Comparison of ENCODE assay signal across 11 mouse cellular contexts in the genomic region with DNA sequence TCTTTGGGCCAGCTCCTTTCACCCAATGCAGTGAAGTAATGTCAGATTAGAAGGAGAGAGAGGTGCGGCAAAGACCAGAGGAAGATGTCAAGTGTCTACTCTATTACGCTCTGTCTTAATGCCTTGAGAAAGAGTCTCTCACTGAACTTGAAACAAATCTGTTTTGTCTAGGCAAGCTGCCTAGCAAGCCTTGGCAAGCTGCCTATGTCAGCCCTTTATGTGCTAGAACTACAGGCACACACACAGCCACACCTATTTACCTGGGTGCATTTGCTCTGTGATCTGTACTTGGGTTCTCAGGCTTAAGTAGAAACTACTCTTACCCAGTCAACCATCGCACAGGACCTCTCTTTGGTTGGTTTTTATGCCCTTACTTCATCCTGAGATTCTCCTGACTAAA. TPM values are rescaled to one million over a fixed set of nuclear protein-coding genes. Genes with fewer than 3 reads are reported as not detected.
DNase-seq lines count a peak whose midpoint lies in the region; ATAC-seq and TF ChIP-seq lines count a peak whose summit lies in the region.
"Had no signal": no experiment of that assay in that cellular context is flagged by ENCODE, and none has a peak within 500 bp of the region (broad histone marks: within the 10 kb centered on the region; RNA-seq: fewer than 3 reads in every experiment).

No protein-coding gene starts in this region.

- no peaks in the 10 kb centered on the region for H3K27me3 ChIP-seq in forebrain, postnatal 0 days (ENCODE audit: insufficient read depth, low read length)
- no peaks in the 10 kb centered on the region for H3K27me3 ChIP-seq in forebrain, embryonic 11.5 days (ENCODE audit: control insufficient read depth, insufficient read depth, low read length)
- H3K27me3 ChIP-seq in stomach, postnatal 0 days (ENCODE audit: control insufficient read depth, insufficient read depth, low read length) = no peaks in the 10 kb centered on the region
- H3K27me3 ChIP-seq: heart, embryonic 15.5 days; lung, embryonic 15.5 days had no signal

- H3K4me1 ChIP-seq in forebrain, postnatal 0 days (ENCODE audit: insufficient read depth) = peaks cover 4% of the 10 kb centered on the region; the same call in 1 of the 2 replicates
- H3K4me1 ChIP-seq in forebrain, embryonic 11.5 days (replicated peaks; ENCODE audit: control insufficient read depth, insufficient read depth, low read length) = no peaks in the 10 kb centered on the region
- no peaks in the 10 kb centered on the region for H3K4me1 ChIP-seq in stomach, postnatal 0 days (replicated peaks; ENCODE audit: control insufficient read depth, insufficient read depth)
- H3K4me1 ChIP-seq: heart, embryonic 15.5 days had no signal

- no peak for TF ChIP-seq EP300 in stomach, postnatal 0 days (optimal IDR thresholded peaks at IDR 0.05)

- no peaks in the 10 kb centered on the region for H3K9me3 ChIP-seq in forebrain, postnatal 0 days (ENCODE audit: low read length)
- H3K9me3 ChIP-seq in forebrain, embryonic 11.5 days (ENCODE audit: control insufficient read depth, low read length) = no peaks in the 10 kb centered on the region
- no peaks in the 10 kb centered on the region for H3K9me3 ChIP-seq in stomach, postnatal 0 days (ENCODE audit: control insufficient read depth, low read length)
- H3K9me3 ChIP-seq: heart, embryonic 15.5 days; lung, embryonic 15.5 days had no signal

- H3K9ac ChIP-seq in forebrain, postnatal 0 days = no peak overlapping the region
- H3K9ac ChIP-seq in forebrain, embryonic 11.5 days (ENCODE audit: low read length) = no peak overlapping the region
- no peak overlapping the region for H3K9ac ChIP-seq in stomach, postnatal 0 days (ENCODE audit: low read length)
- H3K9ac ChIP-seq: heart, embryonic 15.5 days; lung, embryonic 15.5 days had no signal

- H3K4me2 ChIP-seq in forebrain, postnatal 0 days (ENCODE audit: low read depth) = no peak overlapping the region
- no peak overlapping the region for H3K4me2 ChIP-seq in forebrain, embryonic 11.5 days (ENCODE audit: low read depth, low read length, severe bottlenecking)
- no peak overlapping the region for H3K4me2 ChIP-seq in stomach, postnatal 0 days (replicated peaks; ENCODE audit: low read depth)
- H3K4me2 ChIP-seq: heart, embryonic 15.5 days; lung, embryonic 15.5 days had no signal

- peak; percentile 47 for DNase-seq in forebrain, postnatal 0 days
- DNase-seq in forebrain, embryonic 11.5 days (ENCODE audit: low spot score) = no peak
- peak; percentile 72 for DNase-seq in urinary bladder, postnatal 14 days (ENCODE audit: low spot score)
- DNase-seq in urinary bladder, adult 2 months (ENCODE audit: low spot score) = no peak
- peak; percentile 6 to 42 for DNase-seq in kidney, postnatal 36 days
- DNase-seq in stomach, postnatal 0 days (ENCODE audit: low spot score) = peak; percentile 79
- DNase-seq in testis, postnatal 14 days (ENCODE audit: low spot score) = no peak
- DNase-seq in right cerebral cortex, adult 18-20 months = no peak
- DNase-seq: right cerebral cortex, postnatal 4 days had no signal

- ATAC-seq in forebrain, postnatal 0 days = no peak
- ATAC-seq in forebrain, embryonic 11.5 days (replicated peaks; ENCODE audit: low FRiP score) = no peak
- peak; percentile 79 for ATAC-seq in stomach, postnatal 0 days (ENCODE audit: low FRiP score, low TSS enrichment)

- H3K36me3 ChIP-seq in forebrain, postnatal 0 days (ENCODE audit: insufficient read depth) = no peaks in the 10 kb centered on the region
- no peaks in the 10 kb centered on the region for H3K36me3 ChIP-seq in forebrain, embryonic 11.5 days (ENCODE audit: control insufficient read depth, insufficient read depth, low read length)
- H3K36me3 ChIP-seq in stomach, postnatal 0 days (ENCODE audit: control insufficient read depth, insufficient read depth, low read length) = no peaks in the 10 kb centered on the region
- H3K36me3 ChIP-seq: heart, embryonic 15.5 days; lung, embryonic 15.5 days had no signal

- TF ChIP-seq CTCF in forebrain, postnatal 0 days (IDR thresholded peaks at IDR 0.05; ENCODE audit: low read depth) = no peak
- no peak for TF ChIP-seq CTCF in stomach, postnatal 0 days (IDR thresholded peaks at IDR 0.05; ENCODE audit: low read depth)

- WGBS in forebrain, postnatal 0 days = 52% methylated on average over 3 of the region's 3 CpGs
- 96% methylated on average over 3 of the region's 3 CpGs for WGBS in forebrain, embryonic 11.5 days
- 58% methylated on average over 3 of the region's 3 CpGs for whole genome bisulfite sequencing in stomach, postnatal 0 days

- no peak overlapping the region for H3K27ac ChIP-seq in forebrain, postnatal 0 days (ENCODE audit: low read depth, low read length)
- no peak overlapping the region for H3K27ac ChIP-seq in forebrain, embryonic 11.5 days (ENCODE audit: low read depth, low read length)
- no peak overlapping the region for H3K27ac ChIP-seq in stomach, postnatal 0 days (replicated peaks)
- H3K27ac ChIP-seq: heart, embryonic 15.5 days; lung, embryonic 15.5 days had no signal

- no peak overlapping the region for H3K4me3 ChIP-seq in forebrain, postnatal 0 days (ENCODE audit: low read depth, low read length)
- no peak overlapping the region for H3K4me3 ChIP-seq in forebrain, embryonic 11.5 days (ENCODE audit: low read depth, low read length)
- no peak overlapping the region for H3K4me3 ChIP-seq in stomach, postnatal 0 days (ENCODE audit: low read depth, low read length)
- H3K4me3 ChIP-seq: heart, embryonic 15.5 days; lung, embryonic 15.5 days had no signal

RNA-seq across cellular contexts. Expression of gene Tiam2, which starts 40.4 kb away (rescaled TPM):
- 71.5 and 96.0 TPM in 2 replicates for total RNA-seq in forebrain, postnatal 0 days (2014; rRNA removed)
- 26.3 and 26.4 TPM in 2 replicates for polyA plus RNA-seq in forebrain, postnatal 0 days (2015; fragmentation: Nextera tagmentation; extraction: Ambion mirVana)
- 6.6 and 7.4 TPM in 2 replicates for polyA plus RNA-seq in forebrain, embryonic 11.5 days (2014; fragmentation: Nextera tagmentation; extraction: Ambion mirVana)
- 7.2 and 7.4 TPM in 2 replicates for polyA plus RNA-seq in urinary bladder, adult 2 months (2012; rRNA removed)
- polyA plus RNA-seq in stomach, postnatal 0 days (2015; fragmentation: Nextera tagmentation; extraction: Ambion mirVana) = 1.2 and 1.6 TPM in 2 replicates

Comparison
In these comparisons a context has a peak if more than half of its experiments do, and no peak if none do; other contexts are left out.
1. DNase-seq: peak in forebrain, postnatal 0 days (single experiment), urinary bladder, postnatal 14 days (single experiment), kidney, postnatal 36 days (2 of 2) and stomach, postnatal 0 days (single experiment); none in forebrain, embryonic 11.5 days (single experiment), urinary bladder, adult 2 months (single experiment), testis, postnatal 14 days (single experiment) and right cerebral cortex, adult 18-20 months (single experiment).